In genomic region chr7:4898851-4899648, GRCm38 (mm10) we compare ENCODE assay signal across 7 mouse cellular contexts. TPM values are rescaled to one million over a fixed set of nuclear protein-coding genes. Genes with fewer than 3 reads are reported as not detected.
DNase-seq lines count a peak whose midpoint lies in the region; ATAC-seq and TF ChIP-seq lines count a peak whose summit lies in the region.

No protein-coding gene starts in this region.

- WGBS in embryonic facial prominence, embryonic 15.5 days = 18% methylated on average over 17 of the region's 18 CpGs
- 25% methylated on average over 17 of the region's 18 CpGs for WGBS in intestine, postnatal 0 days
- WGBS in neural tube, embryonic 15.5 days = 15% methylated on average over 17 of the region's 18 CpGs

- H3K27ac ChIP-seq in layer of hippocampus, adult 2 months = peak overlapping the region; percentile 12; the same call in 1 of the 2 replicates
- no peak overlapping the region; the same call in 1 of the 2 replicates for H3K27ac ChIP-seq in embryonic facial prominence, embryonic 15.5 days (replicated peaks)
- H3K27ac ChIP-seq in intestine, postnatal 0 days (ENCODE audit: low read depth, low read length) = no peak overlapping the region
- H3K27ac ChIP-seq in neural tube, embryonic 15.5 days (replicated peaks) = peak overlapping the region; percentile 65

- peak overlapping the region; percentile 39 for H3K4me3 ChIP-seq in layer of hippocampus, adult 2 months
- peak overlapping the region; percentile 33 for H3K4me3 ChIP-seq in embryonic facial prominence, embryonic 15.5 days (replicated peaks)
- H3K4me3 ChIP-seq in intestine, postnatal 0 days (ENCODE audit: low read depth, low read length) = peak overlapping the region; percentile 13
- H3K4me3 ChIP-seq in neural tube, embryonic 15.5 days (replicated peaks) = peak overlapping the region; percentile 38

- H3K4me2 ChIP-seq in embryonic facial prominence, embryonic 15.5 days (replicated peaks) = peak overlapping the region; percentile 48
- peak overlapping the region; percentile 65 for H3K4me2 ChIP-seq in intestine, postnatal 0 days (replicated peaks; ENCODE audit: low read depth)
- H3K4me2 ChIP-seq in neural tube, embryonic 15.5 days = peak overlapping the region; percentile 62

- no peaks in the 10 kb centered on the region for H3K9me3 ChIP-seq in embryonic facial prominence, embryonic 15.5 days (replicated peaks)
- no peaks in the 10 kb centered on the region for H3K9me3 ChIP-seq in intestine, postnatal 0 days (ENCODE audit: control insufficient read depth)
- H3K9me3 ChIP-seq in neural tube, embryonic 15.5 days (replicated peaks) = no peaks in the 10 kb centered on the region

- H3K36me3 ChIP-seq in embryonic facial prominence, embryonic 15.5 days = no peaks in the 10 kb centered on the region
- H3K36me3 ChIP-seq in intestine, postnatal 0 days (ENCODE audit: control insufficient read depth, insufficient read depth) = no peaks in the 10 kb centered on the region
- H3K36me3 ChIP-seq in neural tube, embryonic 15.5 days = no peaks in the 10 kb centered on the region

- no peak for DNase-seq in layer of hippocampus, adult 2 months (ENCODE audit: low spot score in 2 of 2)
- DNase-seq in layer of hippocampus, adult 9-10 months (ENCODE audit: low spot score) = no peak
- no peak for DNase-seq in gastrocnemius, postnatal 10 days
- no peak for DNase-seq in adipocyte (ENCODE audit: low spot score)

- H3K27me3 ChIP-seq in embryonic facial prominence, embryonic 15.5 days = peaks cover 6% of the 10 kb centered on the region; the same call in 1 of the 2 replicates
- no peaks in the 10 kb centered on the region for H3K27me3 ChIP-seq in intestine, postnatal 0 days (replicated peaks; ENCODE audit: control insufficient read depth, insufficient read depth, low read length)
- no peaks in the 10 kb centered on the region for H3K27me3 ChIP-seq in neural tube, embryonic 15.5 days (replicated peaks)

- H3K9ac ChIP-seq in embryonic facial prominence, embryonic 15.5 days = no peak overlapping the region
- no peak overlapping the region for H3K9ac ChIP-seq in intestine, postnatal 0 days (ENCODE audit: low read depth, low read length)
- peak overlapping the region; percentile 29 for H3K9ac ChIP-seq in neural tube, embryonic 15.5 days (replicated peaks)

- peak; percentile 74; the same call in 1 of the 2 replicates for ATAC-seq in embryonic facial prominence, embryonic 15.5 days (ENCODE audit: insufficient number of reproducible peaks, low FRiP score, low TSS enrichment, low read depth)
- peak; percentile 19 for ATAC-seq in intestine, postnatal 0 days
- ATAC-seq in neural tube, embryonic 15.5 days (ENCODE audit: low FRiP score) = peak; percentile 76

- TF ChIP-seq CTCF in layer of hippocampus, adult 2 months (conservative IDR thresholded peaks at IDR 0.05) = no peak
- TF ChIP-seq CTCF in intestine, postnatal 0 days (IDR thresholded peaks at IDR 0.05; ENCODE audit: low read depth) = no peak

- peaks cover 15% of the 10 kb centered on the region for H3K4me1 ChIP-seq in embryonic facial prominence, embryonic 15.5 days
- no peaks in the 10 kb centered on the region for H3K4me1 ChIP-seq in intestine, postnatal 0 days (replicated peaks; ENCODE audit: control insufficient read depth, insufficient read depth, low read length)
- H3K4me1 ChIP-seq in neural tube, embryonic 15.5 days = peaks cover 20% of the 10 kb centered on the region

RNA-seq across cellular contexts. Expression of gene Gm36210, which starts 7.3 kb away (rescaled TPM):
- under 1 TPM in 1 of 2 experiments, not detected in 1; 0.28 TPM for total RNA-seq in layer of hippocampus, adult 2 months (2021)
- polyA plus RNA-seq in embryonic facial prominence, embryonic 15.5 days (2015; fragmentation: Nextera tagmentation; extraction: Ambion mirVana) = not detected in 2 replicates
- not detected in 2 replicates for polyA plus RNA-seq in intestine, postnatal 0 days (2015; fragmentation: Nextera tagmentation; extraction: Ambion mirVana)
- 0.23 and 0.37 TPM in 2 replicates for polyA plus RNA-seq in neural tube, embryonic 15.5 days (2015; fragmentation: Nextera tagmentation; extraction: Ambion mirVana)
- total RNA-seq in gastrocnemius, postnatal 10 days (2021) = under 1 TPM in 1 of 2 experiments, not detected in 1; 0.19 TPM

RNA-seq across cellular contexts. Expression of gene Zfp628, which starts 16.0 kb away (rescaled TPM):
- 10 to 100 TPM; 15.0 to 15.8 TPM for total RNA-seq in layer of hippocampus, adult 2 months (2021)
- 4.1 and 4.9 TPM in 2 replicates for polyA plus RNA-seq in embryonic facial prominence, embryonic 15.5 days (2015; fragmentation: Nextera tagmentation; extraction: Ambion mirVana)
- 2.9 TPM in 2 replicates for polyA plus RNA-seq in intestine, postnatal 0 days (2015; fragmentation: Nextera tagmentation; extraction: Ambion mirVana)
- polyA plus RNA-seq in neural tube, embryonic 15.5 days (2015; fragmentation: Nextera tagmentation; extraction: Ambion mirVana) = 3.1 and 4.0 TPM in 2 replicates
- total RNA-seq in gastrocnemius, postnatal 10 days (2021) = 10 to 100 TPM in 1 of 2 experiments, 1 to 10 TPM in 1; 9.9 to 10.5 TPM

RNA-seq across cellular contexts. Expression of gene Isoc2a, which starts 22.1 kb away (rescaled TPM):
- 10 to 100 TPM; 13.0 to 13.4 TPM for total RNA-seq in layer of hippocampus, adult 2 months (2021)
- 0.95 and 1.2 TPM in 2 replicates for polyA plus RNA-seq in embryonic facial prominence, embryonic 15.5 days (2015; fragmentation: Nextera tagmentation; extraction: Ambion mirVana)
- 1.3 and 1.6 TPM in 2 replicates for polyA plus RNA-seq in intestine, postnatal 0 days (2015; fragmentation: Nextera tagmentation; extraction: Ambion mirVana)
- 0.51 and 0.79 TPM in 2 replicates for polyA plus RNA-seq in neural tube, embryonic 15.5 days (2015; fragmentation: Nextera tagmentation; extraction: Ambion mirVana)
- 10 to 100 TPM; 13.3 to 14.3 TPM for total RNA-seq in gastrocnemius, postnatal 10 days (2021)

RNA-seq across cellular contexts. Expression of gene Nat14, which starts 22.8 kb away (rescaled TPM):
- total RNA-seq in layer of hippocampus, adult 2 months (2021) = 100 to 1,000 TPM; 103 to 114 TPM
- polyA plus RNA-seq in embryonic facial prominence, embryonic 15.5 days (2015; fragmentation: Nextera tagmentation; extraction: Ambion mirVana) = 5.1 and 5.5 TPM in 2 replicates
- 1.5 and 1.9 TPM in 2 replicates for polyA plus RNA-seq in intestine, postnatal 0 days (2015; fragmentation: Nextera tagmentation; extraction: Ambion mirVana)
- 30.8 and 36.3 TPM in 2 replicates for polyA plus RNA-seq in neural tube, embryonic 15.5 days (2015; fragmentation: Nextera tagmentation; extraction: Ambion mirVana)
- total RNA-seq in gastrocnemius, postnatal 10 days (2021) = 1 to 10 TPM; 1.9 to 4.4 TPM

RNA-seq across cellular contexts. Expression of gene Ssc5d, which starts 26.5 kb away (rescaled TPM):
- 1 to 10 TPM; 2.4 to 3.5 TPM for total RNA-seq in layer of hippocampus, adult 2 months (2021)
- 4.7 and 5.5 TPM in 2 replicates for polyA plus RNA-seq in embryonic facial prominence, embryonic 15.5 days (2015; fragmentation: Nextera tagmentation; extraction: Ambion mirVana)
- polyA plus RNA-seq in intestine, postnatal 0 days (2015; fragmentation: Nextera tagmentation; extraction: Ambion mirVana) = 2.3 and 2.6 TPM in 2 replicates
- 1.00 and 1.8 TPM in 2 replicates for polyA plus RNA-seq in neural tube, embryonic 15.5 days (2015; fragmentation: Nextera tagmentation; extraction: Ambion mirVana)
- 10 to 100 TPM; 43.3 to 55.0 TPM for total RNA-seq in gastrocnemius, postnatal 10 days (2021)

Comparison
In these comparisons a context has a peak if more than half of its experiments do, and no peak if none do; other contexts are left out.
1. H3K27ac ChIP-seq: peak in layer of hippocampus, adult 2 months (single experiment) and neural tube, embryonic 15.5 days (single experiment); none in embryonic facial prominence, embryonic 15.5 days (single experiment) and intestine, postnatal 0 days (single experiment).
2. ATAC-seq: peak in every context shown above with its lines; median percentile 76 in neural tube, embryonic 15.5 days; 74 in embryonic facial prominence, embryonic 15.5 days; 19 in intestine, postnatal 0 days.
3. Peak in every context shown above with its lines, with median percentiles within 50 percentile points of each other: H3K4me3 ChIP-seq and H3K4me2 ChIP-seq.